Mouse (Mus musculus) MEL (cell line): ENCODE results near the gene Zp3. TPM values are rescaled to one million over a fixed set of nuclear protein-coding genes. Genes with fewer than 3 reads are reported as not detected.

ENCODE experiments used
- DNase-seq: peaks from one replicate; pipeline ENCODE4 v3.0.0; 2011; ENCODE audit warnings: low read depth, low spot score
- H3K27ac ChIP-seq: 2 replicates; pipeline ENCODE4 v1.5.1; 2012; ENCODE audit warnings: low read depth, mild to moderate bottlenecking, control low read depth, low read length, moderate library complexity; ENCODE audit not compliant: control insufficient read depth
- H3K27me3 ChIP-seq, 2 experiments: fragments of 150-350 bp in 1 of 2; sonication (generic) in 1 of 2; 2 replicates each; pipeline ENCODE4 v1.6.1; 2012; ENCODE audit warnings: low read length in 2 of 2, mild to moderate bottlenecking in 2 of 2, improper control_type of control experiment in 1 of 2, moderate library complexity in 1 of 2; ENCODE audit not compliant: insufficient read depth in 2 of 2, control insufficient read depth in 1 of 2
- H3K36me3 ChIP-seq, 2 experiments: 2 replicates each; pipeline ENCODE4 v1.6.1; 2012 to 2014; ENCODE audit warnings: low read length in 2 of 2, improper control_type of control experiment in 1 of 2, inconsistent platforms in 1 of 2, mild to moderate bottlenecking in 1 of 2; ENCODE audit not compliant: insufficient read depth in 2 of 2, control insufficient read depth in 1 of 2
- H3K4me1 ChIP-seq, 2 experiments: fragments of 150-350 bp in 1 of 2; sonication (generic) in 1 of 2; 2 replicates each; pipeline ENCODE4 v1.6.1; 2012; ENCODE audit warnings: low read length in 2 of 2, improper control_type of control experiment in 1 of 2, mild to moderate bottlenecking in 1 of 2; ENCODE audit not compliant: insufficient read depth in 2 of 2, control insufficient read depth in 1 of 2
- H3K4me3 ChIP-seq, 2 experiments: fragments of 150-350 bp in 1 of 2; sonication (generic) in 1 of 2; 2 replicates each; pipeline ENCODE4 v1.5.1; 2012; ENCODE audit warnings: low read depth in 2 of 2, low read length in 2 of 2, mild to moderate bottlenecking in 2 of 2, moderate library complexity in 2 of 2, control low read depth in 1 of 2, improper control_type of control experiment in 1 of 2; ENCODE audit not compliant: control insufficient read depth in 1 of 2, insufficient read depth in 1 of 2
- H3K79me2 ChIP-seq: 2 replicates; pipeline ENCODE4 v1.6.1; 2012; ENCODE audit warnings: mild to moderate bottlenecking, low read length, moderate library complexity; ENCODE audit not compliant: control insufficient read depth, poor library complexity, insufficient read depth
- H3K9ac ChIP-seq: 2 replicates; pipeline ENCODE4 v1.6.1; 2012; ENCODE audit warnings: low read depth, mild to moderate bottlenecking, control low read depth, low read length, moderate library complexity; ENCODE audit not compliant: control insufficient read depth, poor library complexity, severe bottlenecking
- H3K9me3 ChIP-seq: fragments of 150-350 bp; sonication (generic); replicated peaks from 2 replicates; pipeline ENCODE4 v1.6.1; 2012; ENCODE audit warnings: mild to moderate bottlenecking, low read length, improper control_type of control experiment, moderate library complexity; ENCODE audit not compliant: insufficient read depth
- BHLHE40 ChIP-seq: IDR thresholded peaks from 2 replicates; pipeline ENCODE4 v1.6.1; 2012; ENCODE audit warnings: low read depth, mild to moderate bottlenecking, inconsistent platforms, low read length, improper control_type of control experiment, borderline replicate concordance
- CHD2 ChIP-seq: IDR thresholded peaks from 2 replicates; pipeline ENCODE4 v1.6.1; 2011; ENCODE audit warnings: low read length, improper control_type of control experiment
- ELF1 ChIP-seq: IDR thresholded peaks from 2 replicates; pipeline ENCODE4 v1.6.1; 2014; ENCODE audit warnings: low read depth, mild to moderate bottlenecking, inconsistent platforms, low read length, improper control_type of control experiment, moderate library complexity
- EP300 ChIP-seq, 2 experiments: IDR thresholded peaks; 2 replicates each; pipeline ENCODE4 v1.6.1; 2011; ENCODE audit warnings: improper control_type of control experiment in 2 of 2, low read length in 2 of 2, low read depth in 1 of 2, mild to moderate bottlenecking in 1 of 2
- ETS1 ChIP-seq: IDR thresholded peaks from 2 replicates; pipeline ENCODE4 v1.6.1; 2012; ENCODE audit warnings: low read depth, mild to moderate bottlenecking, inconsistent platforms, low read length, improper control_type of control experiment, moderate library complexity
- JUND ChIP-seq: IDR thresholded peaks from 2 replicates; pipeline ENCODE4 v1.6.1; 2011; ENCODE audit warnings: low read depth, mild to moderate bottlenecking, improper control_type of control experiment, low read length
- KAT2A ChIP-seq: conservative IDR thresholded peaks from 2 replicates; pipeline ENCODE4 v1.6.1; 2012; ENCODE audit warnings: low read depth, low read length, improper control_type of control experiment, inconsistent platforms
- MAX ChIP-seq: IDR thresholded peaks from 2 replicates; pipeline ENCODE4 v1.6.1; 2011; ENCODE audit warnings: low read length, improper control_type of control experiment
- MXI1 ChIP-seq: IDR thresholded peaks from 2 replicates; pipeline ENCODE4 v1.6.1; 2011; ENCODE audit warnings: mild to moderate bottlenecking, low read depth, low read length, improper control_type of control experiment
- MYB ChIP-seq: IDR thresholded peaks from 2 replicates; pipeline ENCODE4 v1.6.1; 2011; ENCODE audit warnings: mild to moderate bottlenecking, low read depth, low read length, improper control_type of control experiment
- MYC ChIP-seq: IDR thresholded peaks from 2 replicates; pipeline ENCODE4 v1.6.1; 2011; ENCODE audit warnings: low read depth, mild to moderate bottlenecking, low read length, improper control_type of control experiment, moderate library complexity
- POLR2AphosphoS5 ChIP-seq: IDR thresholded peaks from 2 replicates; pipeline ENCODE4 v1.6.1; 2012; ENCODE audit warnings: low read depth, borderline replicate concordance, mild to moderate bottlenecking, inconsistent platforms, low read length, moderate library complexity, mixed read lengths
- SMC3 ChIP-seq: IDR thresholded peaks from 2 replicates; pipeline ENCODE4 v1.6.1; 2011; ENCODE audit warnings: low read depth, low read length, improper control_type of control experiment
- TAL1 ChIP-seq: IDR thresholded peaks from 2 replicates; pipeline ENCODE4 v1.6.1; 2012; ENCODE audit warnings: mild to moderate bottlenecking, inconsistent platforms, low read length, moderate library complexity, mixed read lengths
- TCF12 ChIP-seq: IDR thresholded peaks from 2 replicates; pipeline ENCODE4 v1.6.1; 2014; ENCODE audit warnings: low read depth, mild to moderate bottlenecking, inconsistent platforms, low read length, improper control_type of control experiment, moderate library complexity
- USF2 ChIP-seq, 2 experiments: IDR thresholded peaks; 2 replicates each; pipeline ENCODE4 v1.6.1; 2011 to 2012; ENCODE audit warnings: improper control_type of control experiment in 2 of 2, low read length in 2 of 2, borderline replicate concordance in 1 of 2, inconsistent platforms in 1 of 2, low read depth in 1 of 2, mild to moderate bottlenecking in 1 of 2; ENCODE audit not compliant: insufficient read depth in 1 of 2
- ZMIZ1 ChIP-seq: IDR thresholded peaks from 2 replicates; pipeline ENCODE4 v1.6.1; 2012; ENCODE audit warnings: low read depth, mild to moderate bottlenecking, inconsistent platforms, low read length, improper control_type of control experiment, moderate library complexity
- ZNF384 ChIP-seq: IDR thresholded peaks from 2 replicates; pipeline ENCODE4 v1.6.1; 2012; ENCODE audit warnings: low read depth, mild to moderate bottlenecking, inconsistent platforms, low read length, improper control_type of control experiment
- polyA plus RNA-seq, 2 experiments: library from polyadenylated mRNA; stranded (reverse) in 1 of 2; unstranded in 1 of 2; fragments of >175 nt in 1 of 2; fragments of >200 nt in 1 of 2; gene quantifications; 2 replicates each; pipeline versions ENCODE4 v1.2.1 to v1.2.4; 2012; ENCODE audit warnings: low replicate concordance in 2 of 2, low read depth in 1 of 2; ENCODE audit not compliant: insufficient read length in 2 of 2, insufficient read depth in 1 of 2, missing spikeins in 1 of 2
- total RNA-seq: library from RNA; depleted of rRNA; stranded (reverse); fragments of 300-350 nt; gene quantifications from 2 replicates; pipeline ENCODE4 v1.2.3, GENCODE M21; 2012

Zp3 gene
- total and polyA plus RNA-seq, 3 experiments = not detected

GRCm38 (mm10) chr5:135957207-135957974, 22.5 kb upstream of the Zp3 start (continued):
- TF ChIP-seq MYC = peak; percentile 56
- TF ChIP-seq MXI1 = peak; percentile 24; the same call in 1 of the 2 replicates
- no peak; the same call in 1 of the 2 replicates for TF ChIP-seq KAT2A
- TF ChIP-seq EP300 (IDR thresholded peaks at IDR 0.05; ENCODE audit: low read depth in 1 of 2, low read length in 2 of 2) = peak in 1 of 2 experiments; percentile 52; a peak in 2 of 4 replicates

GRCm38 (mm10) chr5:135958367-135958766, 21.5 kb upstream of the Zp3 start:
- DNase-seq = no peak
- Histone ChIP-seq H3K9ac (peak overlapping the region; percentile 79), H3K4me1 (peaks cover 10 to 27% of the 10 kb centered on the region in 2 experiments), H3K36me3 (peaks cover 0 to 24% of the 10 kb centered on the region in 2 experiments; a peak in 2 of 4 replicates), H3K4me3 (no peak overlapping the region; a peak in 1 of 4 replicates), H3K9me3 (no peaks in the 10 kb centered on the region), H3K79me2 (peaks cover 4% of the 10 kb centered on the region; the same call in 1 of the 2 replicates), H3K27ac (peak overlapping the region; percentile 79), H3K27me3 (no peaks in the 10 kb centered on the region)
- TF ChIP-seq ZMIZ1 (0 out of 2 replicates have a peak, but pooled peaks have one; percentile 13), MYB (no peak), POLR2AphosphoS5 (no peak)

- peaks cover 0 to 27% of the 10 kb centered on the region in 2 experiments; a peak in 2 of 4 replicates for H3K36me3 ChIP-seq
- H3K79me2 ChIP-seq = peaks cover 4% of the 10 kb centered on the region; the same call in 1 of the 2 replicates
- no peak for DNase-seq
- no peak overlapping the region for H3K9ac ChIP-seq
- H3K4me3 ChIP-seq = no peak overlapping the region
- H3K27ac ChIP-seq = no peak overlapping the region
- TF ChIP-seq EP300 (IDR thresholded peaks at IDR 0.05; ENCODE audit: low read depth in 1 of 2, low read length in 2 of 2) (no peak), BHLHE40 (no peak), SMC3 (no peak), MAX (no peak), ZNF384 (no peak), TCF12 (no peak), TAL1 (no peak), JUND (no peak), POLR2AphosphoS5 (no peak), ZMIZ1 (no peak), USF2 (IDR thresholded peaks at IDR 0.05; ENCODE audit: borderline replicate concordance in 1 of 2, insufficient read depth in 1 of 2, low read depth in 1 of 2, low read length in 2 of 2) (no peak), ELF1 (no peak), ETS1 (no peak), KAT2A (no peak), CHD2 (no peak)
- no peaks in the 10 kb centered on the region for H3K9me3 ChIP-seq
- H3K27me3 ChIP-seq = no peaks in the 10 kb centered on the region
- peaks cover 10 to 30% of the 10 kb centered on the region in 2 experiments for H3K4me1 ChIP-seq
Measured at GRCm38 (mm10) chr5:135959911-135960310, 20.0 kb upstream of the Zp3 start.
